Mouse (Mus musculus): ENCODE results near the gene Dennd4b.

- TF ChIP-seq CTCF (IDR thresholded peaks at IDR 0.05; ENCODE audit: low read depth, low read length) = no peak
- no peak for TF ChIP-seq POLR2A (IDR thresholded peaks at IDR 0.05; ENCODE audit: borderline replicate concordance, low read depth, low read length)
Observed at GRCm38 (mm10) chr3:90279743-90280142, 14.8 kb downstream of the Dennd4b start.

Measured in bone marrow macrophage, adult 2 months (primary cell).